Mouse (Mus musculus): Measurements from ENCODE around the gene Enam. TPM values are rescaled to one million over a fixed set of nuclear protein-coding genes. Genes with fewer than 3 reads are reported as not detected.

Gene Enam
- total and polyA plus RNA-seq, 2 experiments from 2014 or later: not detected

DNA sequence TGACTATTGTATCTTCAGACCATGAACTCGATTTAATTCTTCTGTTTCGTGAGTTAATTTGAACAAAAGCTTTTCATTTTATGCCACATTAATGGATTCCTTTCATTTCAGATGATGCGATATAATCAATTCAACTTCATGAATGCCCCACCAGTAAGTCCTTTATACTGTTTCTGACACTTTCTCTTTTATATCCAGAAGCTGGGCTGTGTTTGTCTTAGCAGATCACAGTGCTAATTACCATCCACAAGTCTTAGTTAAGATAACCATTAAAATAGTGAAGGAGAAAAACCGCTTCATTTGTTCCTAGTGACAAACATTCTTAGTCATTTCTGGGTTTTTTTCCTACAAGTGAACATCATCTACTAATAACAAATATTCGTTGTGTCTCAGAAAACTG lies 3.3 kb downstream of the Enam start:
- Histone ChIP-seq H3K9me3 (replicated peaks; ENCODE audit: control insufficient read depth, low read length) (no peaks in the 10 kb centered on the region), H3K36me3 (replicated peaks; ENCODE audit: control insufficient read depth, insufficient read depth, low read length) (no peaks in the 10 kb centered on the region), H3K4me3 (ENCODE audit: low read depth, low read length) (no peak overlapping the region), H3K4me2 (ENCODE audit: low read depth, low read length) (no peak overlapping the region), H3K27me3 (ENCODE audit: control insufficient read depth, insufficient read depth, low read length) (no peaks in the 10 kb centered on the region), H3K4me1 (ENCODE audit: control insufficient read depth, insufficient read depth) (no peaks in the 10 kb centered on the region), H3K9ac (replicated peaks; ENCODE audit: low read depth, low read length) (no peak overlapping the region), H3K27ac (ENCODE audit: low read depth) (no peak overlapping the region)
- no peak for DNase-seq (ENCODE audit: low spot score)
- no peak for ATAC-seq (ENCODE audit: insufficient read depth, low read depth)
- 78% methylated on average over 5 of the region's 5 CpGs for WGBS
- TF ChIP-seq CTCF (IDR thresholded peaks at IDR 0.05; ENCODE audit: low read depth) (no peak), EP300 (IDR thresholded peaks at IDR 0.05; ENCODE audit: low read depth) (no peak)

DNA sequence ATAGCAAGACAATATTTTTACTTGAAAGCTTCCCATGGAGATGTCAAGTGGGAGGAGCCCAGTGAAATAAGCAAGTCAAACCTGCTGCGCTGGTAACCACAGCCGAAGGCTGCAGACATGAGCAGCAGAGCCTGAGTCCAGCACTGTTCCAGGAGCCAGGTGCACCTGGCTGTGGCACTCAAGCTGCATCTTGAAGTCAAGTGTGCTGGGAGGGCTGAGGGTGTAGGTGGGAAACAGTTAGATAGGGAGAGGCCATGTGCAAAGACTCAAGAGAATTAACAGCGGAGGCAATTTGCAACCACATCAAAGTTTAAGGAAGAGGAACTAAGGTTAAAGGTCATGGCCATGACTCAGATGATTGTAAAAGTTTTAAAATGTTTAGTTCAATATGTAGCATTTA lies 12.0 kb downstream of the Enam start:
- Histone ChIP-seq H3K4me1 (ENCODE audit: control insufficient read depth, insufficient read depth) (no peaks in the 10 kb centered on the region), H3K27me3 (ENCODE audit: control insufficient read depth, insufficient read depth, low read length) (no peaks in the 10 kb centered on the region), H3K4me2 (ENCODE audit: low read depth, low read length) (no peak overlapping the region), H3K4me3 (ENCODE audit: low read depth, low read length) (no peak overlapping the region), H3K9me3 (replicated peaks; ENCODE audit: control insufficient read depth, low read length) (no peaks in the 10 kb centered on the region), H3K9ac (replicated peaks; ENCODE audit: low read depth, low read length) (no peak overlapping the region), H3K27ac (ENCODE audit: low read depth) (no peak overlapping the region), H3K36me3 (replicated peaks; ENCODE audit: control insufficient read depth, insufficient read depth, low read length) (no peaks in the 10 kb centered on the region)
- DNase-seq (ENCODE audit: low spot score): no peak
- TF ChIP-seq CTCF (IDR thresholded peaks at IDR 0.05; ENCODE audit: low read depth) (no peak), EP300 (IDR thresholded peaks at IDR 0.05; ENCODE audit: low read depth) (no peak)
- no peak for ATAC-seq (ENCODE audit: insufficient read depth, low read depth)
- 87% methylated on average over 3 of the region's 3 CpGs for WGBS

DNA sequence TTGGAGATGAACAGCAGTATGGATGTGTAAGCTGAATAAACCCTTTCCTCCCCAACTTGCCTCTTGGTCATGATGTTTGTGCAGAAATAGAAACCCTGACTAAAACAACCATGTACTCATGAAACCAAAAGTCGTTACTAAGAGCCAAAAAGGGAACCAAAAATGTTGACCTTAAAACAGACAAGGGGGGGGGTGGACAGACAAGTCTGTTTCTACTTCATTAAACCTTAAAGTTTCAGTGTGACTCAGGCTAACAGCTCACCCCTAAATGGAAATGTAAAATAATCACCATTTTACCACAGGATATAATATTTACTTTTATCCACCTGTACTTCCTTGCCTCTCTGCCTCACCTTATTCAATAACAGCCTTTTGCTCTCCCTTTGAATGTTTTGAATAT lies 20.8 kb downstream of the Enam start:
- Histone ChIP-seq H3K27ac (ENCODE audit: low read depth) (no peak overlapping the region), H3K36me3 (replicated peaks; ENCODE audit: control insufficient read depth, insufficient read depth, low read length) (no peaks in the 10 kb centered on the region), H3K4me2 (ENCODE audit: low read depth, low read length) (no peak overlapping the region), H3K27me3 (ENCODE audit: control insufficient read depth, insufficient read depth, low read length) (no peaks in the 10 kb centered on the region), H3K4me3 (ENCODE audit: low read depth, low read length) (no peak overlapping the region), H3K4me1 (ENCODE audit: control insufficient read depth, insufficient read depth) (no peaks in the 10 kb centered on the region), H3K9me3 (replicated peaks; ENCODE audit: control insufficient read depth, low read length) (no peaks in the 10 kb centered on the region), H3K9ac (replicated peaks; ENCODE audit: low read depth, low read length) (no peak overlapping the region)
- no peak for TF ChIP-seq CTCF (IDR thresholded peaks at IDR 0.05; ENCODE audit: low read depth)
- TF ChIP-seq EP300 (IDR thresholded peaks at IDR 0.05; ENCODE audit: low read depth): no peak
- DNase-seq (ENCODE audit: low spot score): no peak
- ATAC-seq (ENCODE audit: insufficient read depth, low read depth): no peak
- WGBS: 62% methylated on average over 1 of the region's 1 CpGs

DNA sequence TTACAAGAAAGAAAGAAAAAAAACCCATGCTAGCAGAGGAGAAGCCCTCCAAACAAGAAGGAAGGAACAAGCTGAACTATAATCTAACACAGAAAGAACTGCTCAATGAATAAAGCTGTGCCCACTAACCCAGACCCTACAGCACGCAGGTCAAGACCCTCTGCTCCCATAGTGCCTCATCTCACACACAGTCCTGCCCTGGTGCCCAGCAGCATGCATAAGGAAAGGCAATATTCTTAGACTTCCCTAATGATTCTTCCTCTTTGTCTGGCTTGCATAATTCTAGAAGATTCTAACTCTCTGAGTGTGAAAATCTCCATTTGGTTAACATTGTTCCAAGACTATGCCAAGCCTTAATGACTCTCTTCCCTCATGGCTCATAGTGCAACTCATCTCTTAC lies 21.2 kb downstream of the Enam start:
- Histone ChIP-seq H3K27ac (ENCODE audit: low read depth) (no peak overlapping the region), H3K9ac (replicated peaks; ENCODE audit: low read depth, low read length) (no peak overlapping the region), H3K4me2 (ENCODE audit: low read depth, low read length) (no peak overlapping the region), H3K27me3 (ENCODE audit: control insufficient read depth, insufficient read depth, low read length) (no peaks in the 10 kb centered on the region), H3K4me1 (ENCODE audit: control insufficient read depth, insufficient read depth) (no peaks in the 10 kb centered on the region), H3K4me3 (ENCODE audit: low read depth, low read length) (no peak overlapping the region), H3K9me3 (replicated peaks; ENCODE audit: control insufficient read depth, low read length) (no peaks in the 10 kb centered on the region), H3K36me3 (replicated peaks; ENCODE audit: control insufficient read depth, insufficient read depth, low read length) (no peaks in the 10 kb centered on the region)
- TF ChIP-seq EP300 (IDR thresholded peaks at IDR 0.05; ENCODE audit: low read depth) (no peak), CTCF (IDR thresholded peaks at IDR 0.05; ENCODE audit: low read depth) (no peak)
- 78% methylated on average over 1 of the region's 1 CpGs for WGBS
- ATAC-seq (ENCODE audit: insufficient read depth, low read depth): no peak
- no peak for DNase-seq (ENCODE audit: low spot score)

DNA sequence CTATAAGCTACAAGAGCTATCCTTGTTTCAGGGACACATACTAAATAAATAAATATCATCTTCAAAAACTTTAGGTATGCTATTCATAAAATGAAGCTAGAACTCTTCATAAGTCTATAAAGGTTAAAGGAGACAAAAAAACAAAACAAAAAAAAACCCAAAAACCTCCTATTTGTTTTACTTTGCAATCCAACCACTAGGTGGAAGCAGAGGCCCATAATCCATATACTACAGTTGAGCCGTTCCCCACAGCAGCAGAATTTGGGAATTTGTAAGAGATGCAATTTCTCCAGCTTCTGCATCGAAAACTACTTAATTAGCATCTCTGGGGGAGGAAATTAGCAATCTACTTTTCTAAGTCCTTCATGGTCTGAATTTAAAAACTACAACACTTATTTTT lies 31.5 kb downstream of the Enam start:
- DNase-seq (ENCODE audit: low spot score) (peak; percentile 44), ATAC-seq (ENCODE audit: insufficient read depth, low read depth) (no peak)
- Histone ChIP-seq H3K4me2 (ENCODE audit: low read depth, low read length) (no peak overlapping the region), H3K4me3 (ENCODE audit: low read depth, low read length) (no peak overlapping the region), H3K9me3 (replicated peaks; ENCODE audit: control insufficient read depth, low read length) (no peaks in the 10 kb centered on the region), H3K4me1 (ENCODE audit: control insufficient read depth, insufficient read depth) (no peaks in the 10 kb centered on the region), H3K27me3 (ENCODE audit: control insufficient read depth, insufficient read depth, low read length) (no peaks in the 10 kb centered on the region), H3K27ac (ENCODE audit: low read depth) (no peak overlapping the region), H3K36me3 (replicated peaks; ENCODE audit: control insufficient read depth, insufficient read depth, low read length) (no peaks in the 10 kb centered on the region), H3K9ac (replicated peaks; ENCODE audit: low read depth, low read length) (no peak overlapping the region)
- WGBS: 0% methylated on average over 2 of the region's 2 CpGs
- TF ChIP-seq EP300 (IDR thresholded peaks at IDR 0.05; ENCODE audit: low read depth): no peak
- TF ChIP-seq CTCF (IDR thresholded peaks at IDR 0.05; ENCODE audit: low read depth): peak; percentile 71

DNA sequence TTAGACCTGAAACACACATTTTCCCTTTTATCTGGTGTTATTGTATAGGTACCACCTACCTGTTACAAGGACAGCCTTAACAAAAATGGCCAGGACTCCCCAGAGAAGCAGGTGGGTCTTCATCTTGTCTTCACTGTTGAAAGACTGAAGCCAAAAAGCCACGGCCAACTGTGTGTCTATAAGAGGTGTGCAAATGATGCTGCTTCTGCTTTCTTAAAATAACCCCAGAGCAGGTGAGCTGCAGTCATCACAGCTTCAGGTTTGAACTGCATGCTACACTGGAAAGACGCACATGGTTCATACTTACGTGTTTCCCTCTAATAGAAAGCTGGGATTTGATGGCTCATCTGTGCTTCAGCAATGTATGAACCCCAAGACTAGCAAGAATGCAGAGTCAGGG lies 39.9 kb downstream of the Enam start, which contains the start of gene Jchain:
Gene Jchain (minus strand): TSS at position 235 of the 400 bp plus-strand sequence.
- no peak within 1 kb of the TSS for H3K4me2 ChIP-seq (ENCODE audit: low read depth, low read length)
- H3K9me3 ChIP-seq (replicated peaks; ENCODE audit: control insufficient read depth, low read length): no peaks in the 10 kb centered on the region
- peaks cover 6% of the 10 kb centered on the region; the same call in 1 of the 2 replicates for H3K4me1 ChIP-seq (ENCODE audit: control insufficient read depth, insufficient read depth)
- no peak within 1 kb of the TSS for H3K9ac ChIP-seq (replicated peaks; ENCODE audit: low read depth, low read length)
- ATAC-seq (ENCODE audit: insufficient read depth, low read depth) (no peak), DNase-seq (ENCODE audit: low spot score) (no peak)
- TF ChIP-seq EP300 (IDR thresholded peaks at IDR 0.05; ENCODE audit: low read depth) (no peak), CTCF (IDR thresholded peaks at IDR 0.05; ENCODE audit: low read depth) (no peak)
- no peaks in the 10 kb centered on the region for H3K27me3 ChIP-seq (ENCODE audit: control insufficient read depth, insufficient read depth, low read length)
- H3K27ac ChIP-seq (ENCODE audit: low read depth): no peak within 1 kb of the TSS
- H3K4me3 ChIP-seq (ENCODE audit: low read depth, low read length): no peak within 1 kb of the TSS
- H3K36me3 ChIP-seq (replicated peaks; ENCODE audit: control insufficient read depth, insufficient read depth, low read length): no peaks in the 10 kb centered on the region
- 84% methylated on average over 3 of the region's 3 CpGs for WGBS

Measured in heart, postnatal 0 days (tissue).